Mouse (Mus musculus): ENCODE data around the gene Zscan4d.
"Not testable (repeated sequence)": the region's sequence is repeated elsewhere in the genome, so short reads cannot be mapped to it uniquely, and the experiment has no call there.

Zscan4d gene

DNA sequence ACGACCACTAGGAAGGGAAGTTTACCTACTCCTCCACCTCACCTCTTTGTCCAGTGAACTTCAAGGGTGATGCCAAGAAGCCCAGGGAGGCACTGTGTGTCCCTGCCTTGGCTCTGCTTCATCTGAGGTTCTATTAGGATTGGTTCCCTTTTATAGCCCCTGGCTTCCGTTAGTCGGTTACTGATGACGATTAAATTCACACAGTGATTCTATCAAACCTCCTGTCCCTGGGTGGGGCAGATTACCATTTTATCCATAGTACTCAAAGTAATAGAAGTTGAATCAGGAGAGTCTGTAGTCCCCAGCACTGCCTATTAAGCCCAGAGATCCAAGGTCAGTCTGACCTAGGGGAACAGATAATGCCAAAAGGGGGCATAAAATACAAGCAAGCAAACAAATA lies at the start of gene Zscan4d:
Gene Zscan4d, minus strand, starts transcription at position 101 of the 400 bp plus-strand sequence.
- not testable (repeated sequence) for DNase-seq (ENCODE audit: low spot score in 2 of 2)

DNA sequence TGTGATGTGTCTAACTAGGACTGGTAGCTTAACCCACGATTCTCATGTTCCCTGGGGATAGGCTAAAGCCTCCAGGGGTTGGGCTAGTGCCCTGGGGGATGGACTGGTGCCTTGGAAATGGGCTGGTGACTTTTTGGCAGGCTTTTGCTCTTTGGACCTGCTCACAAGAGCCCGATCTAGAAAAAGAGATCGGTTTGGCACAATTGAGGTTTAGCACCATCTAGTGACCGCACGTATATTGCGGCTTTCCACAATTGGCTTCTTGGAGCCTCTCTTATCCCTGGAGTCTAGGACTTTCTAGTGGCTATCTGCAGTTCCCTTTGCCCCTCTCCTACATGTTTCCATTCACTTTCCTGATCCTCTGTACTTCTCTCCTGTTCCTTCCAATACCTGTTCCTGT lies 7.9 kb downstream of the Zscan4d start:
- DNase-seq (ENCODE audit: low spot score in 2 of 2), result peak in 1 of 2 experiments; percentile 1
